Mouse (Mus musculus): Measurements from ENCODE around the gene Vamp2. TPM values are rescaled to one million over a fixed set of nuclear protein-coding genes. Genes with fewer than 3 reads are reported as not detected.

Vamp2 gene
- total RNA-seq (2021), result 1,000 to 10,000 TPM in 1 of 2 experiments, 100 to 1,000 TPM in 1; 988 to 1,016 TPM
- long read RNA-seq, experiment 1, transcript Vamp2-201 (5 exons, 2,205 nt), result major isoform, 932 of 1,077 reads
- long read RNA-seq, experiment 1, partial matches to known transcripts, result 47 of 1,077 reads
- long read RNA-seq, experiment 1, other reads (novel, unspliced or antisense), result 94 of 1,077 reads
- long read RNA-seq, experiment 2, transcript Vamp2-201 (5 exons, 2,205 nt), result major isoform, 1,221 of 1,420 reads
- long read RNA-seq, experiment 2, partial matches to known transcripts, result 77 of 1,420 reads
- long read RNA-seq, experiment 2, other reads (novel, unspliced or antisense), result 117 of 1,420 reads

- Histone ChIP-seq H3K27ac (peak within 1 kb of the TSS; percentile 100), H3K4me3 (peak within 1 kb of the TSS; percentile 100)
- peak; percentile 91 to 96 for DNase-seq (ENCODE audit: low spot score in 2 of 2)
- TF ChIP-seq CTCF (conservative IDR thresholded peaks at IDR 0.05), result 0 out of 2 replicates have a peak, but pooled peaks have one; percentile 7
Measured at GRCm38 (mm10) chr11:69088103-69088855, at the start of gene Vamp2. Vamp2 (plus strand) TSS chr11:69088490.

GRCm38 (mm10) chr11:69045531-69046394 lies 42.5 kb upstream of the Vamp2 start, which contains the start of gene Aurkb:
Aurkb (plus strand) TSS chr11:69045647.
- peak in 1 of 2 experiments; percentile 70 for DNase-seq (ENCODE audit: low spot score in 2 of 2)
- no peak within 1 kb of the TSS for H3K27ac ChIP-seq
- peak within 1 kb of the TSS; percentile 63 for H3K4me3 ChIP-seq
- peak; percentile 52 for TF ChIP-seq CTCF (conservative IDR thresholded peaks at IDR 0.05)

- H3K4me3 ChIP-seq, result no peak overlapping the region; the same call in 1 of the 2 replicates
- no peak for DNase-seq (ENCODE audit: low spot score in 2 of 2)
- TF ChIP-seq CTCF (conservative IDR thresholded peaks at IDR 0.05), result no peak
- H3K27ac ChIP-seq, result no peak overlapping the region
Measured at GRCm38 (mm10) chr11:69046395-69046774, 41.9 kb upstream of the Vamp2 start.

- DNase-seq (ENCODE audit: low spot score in 2 of 2), result no peak
- TF ChIP-seq CTCF (conservative IDR thresholded peaks at IDR 0.05), result no peak
- Histone ChIP-seq H3K4me3 (no peak overlapping the region), H3K27ac (no peak overlapping the region)
Measured at GRCm38 (mm10) chr11:69047592-69047991, 40.7 kb upstream of the Vamp2 start.

- DNase-seq (ENCODE audit: low spot score in 2 of 2), result no peak
- Histone ChIP-seq H3K4me3 (no peak overlapping the region), H3K27ac (no peak overlapping the region)
- TF ChIP-seq CTCF (conservative IDR thresholded peaks at IDR 0.05), result no peak
Measured at GRCm38 (mm10) chr11:69048151-69048550, 40.1 kb upstream of the Vamp2 start.

GRCm38 (mm10) chr11:69050748-69051147 lies 37.5 kb upstream of the Vamp2 start:
- DNase-seq (ENCODE audit: low spot score in 2 of 2), result no peak
- no peak overlapping the region for H3K4me3 ChIP-seq
- no peak overlapping the region for H3K27ac ChIP-seq
- TF ChIP-seq CTCF (conservative IDR thresholded peaks at IDR 0.05), result no peak

- TF ChIP-seq CTCF (conservative IDR thresholded peaks at IDR 0.05), result no peak
- H3K27ac ChIP-seq, result no peak overlapping the region
- H3K4me3 ChIP-seq, result no peak overlapping the region
- no peak for DNase-seq (ENCODE audit: low spot score in 2 of 2)
Measured at GRCm38 (mm10) chr11:69051771-69052170, 36.5 kb upstream of the Vamp2 start.

GRCm38 (mm10) chr11:69052824-69053421 lies 35.4 kb upstream of the Vamp2 start:
- no peak for TF ChIP-seq CTCF (conservative IDR thresholded peaks at IDR 0.05)
- Histone ChIP-seq H3K4me3 (no peak overlapping the region), H3K27ac (no peak overlapping the region)
- no peak for DNase-seq (ENCODE audit: low spot score in 2 of 2)

- TF ChIP-seq CTCF (conservative IDR thresholded peaks at IDR 0.05), result no peak
- Histone ChIP-seq H3K27ac (no peak overlapping the region), H3K4me3 (no peak overlapping the region)
- no peak for DNase-seq (ENCODE audit: low spot score in 2 of 2)
Measured at GRCm38 (mm10) chr11:69053848-69054247, 34.4 kb upstream of the Vamp2 start.

GRCm38 (mm10) chr11:69058265-69058664 lies 30.0 kb upstream of the Vamp2 start:
- Histone ChIP-seq H3K27ac (peak overlapping the region; percentile 96), H3K4me3 (peak overlapping the region; percentile 98)
- DNase-seq (ENCODE audit: low spot score in 2 of 2), result no peak
- TF ChIP-seq CTCF (conservative IDR thresholded peaks at IDR 0.05), result no peak

- H3K27ac ChIP-seq, result peak overlapping the region; percentile 96
- H3K4me3 ChIP-seq, result peak overlapping the region; percentile 98
- no peak for DNase-seq (ENCODE audit: low spot score in 2 of 2)
- no peak for TF ChIP-seq CTCF (conservative IDR thresholded peaks at IDR 0.05)
Measured at GRCm38 (mm10) chr11:69058729-69059356, 29.4 kb upstream of the Vamp2 start.
